Mouse (Mus musculus) T-cell, adult 66 days (primary cell): Measurements from ENCODE around the gene Ccdc167. TPM values are rescaled to one million over a fixed set of nuclear protein-coding genes. Genes with fewer than 3 reads are reported as not detected.

ENCODE experiments used
- total RNA-seq, 2 experiments: library from RNA; stranded (reverse); gene quantifications; 3 replicates in 1 of 2; 4 replicates in 1 of 2; pipeline ENCODE4 v1.2.4; 2023

Ccdc167 gene
- 10 to 100 TPM; 14.5 to 17.3 TPM for total RNA-seq

DNA sequence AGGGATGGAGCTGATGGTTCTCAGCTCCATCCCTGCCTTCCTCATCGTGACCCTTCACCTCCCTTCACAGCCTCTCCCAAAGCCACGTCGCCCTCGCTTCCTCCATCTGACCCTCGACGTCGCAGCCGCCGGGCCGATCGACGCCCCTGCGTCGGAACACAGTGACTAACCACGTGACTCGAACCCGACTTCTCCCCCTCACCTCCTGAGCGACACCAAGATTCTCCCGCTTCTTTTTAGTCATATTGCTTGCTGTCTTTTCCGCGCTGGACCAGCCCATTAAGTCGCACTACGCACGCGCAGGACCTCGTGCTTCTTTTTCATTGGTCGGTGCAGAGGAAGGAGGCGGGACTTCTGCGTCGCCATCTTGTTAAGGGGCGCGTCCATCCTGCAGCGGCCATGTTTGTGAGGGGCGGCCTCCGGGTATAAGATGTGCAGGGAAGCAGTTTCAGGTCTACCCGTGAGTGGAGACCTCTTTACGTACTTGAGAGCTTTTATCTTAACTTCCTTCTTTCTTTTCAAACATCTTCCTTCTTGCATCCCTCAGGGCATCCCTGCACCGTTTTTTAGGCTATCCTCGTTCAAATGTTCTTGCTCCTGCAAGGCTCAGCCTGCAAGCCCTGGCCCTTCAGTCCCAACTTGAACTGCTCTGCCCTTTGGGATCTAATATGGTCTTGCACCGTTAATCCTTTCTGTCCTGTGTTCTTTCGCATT, at the start of gene Ccdc167:
Gene Ccdc167, minus strand, starts transcription at position 313 of the 714 bp plus-strand sequence.

DNA sequence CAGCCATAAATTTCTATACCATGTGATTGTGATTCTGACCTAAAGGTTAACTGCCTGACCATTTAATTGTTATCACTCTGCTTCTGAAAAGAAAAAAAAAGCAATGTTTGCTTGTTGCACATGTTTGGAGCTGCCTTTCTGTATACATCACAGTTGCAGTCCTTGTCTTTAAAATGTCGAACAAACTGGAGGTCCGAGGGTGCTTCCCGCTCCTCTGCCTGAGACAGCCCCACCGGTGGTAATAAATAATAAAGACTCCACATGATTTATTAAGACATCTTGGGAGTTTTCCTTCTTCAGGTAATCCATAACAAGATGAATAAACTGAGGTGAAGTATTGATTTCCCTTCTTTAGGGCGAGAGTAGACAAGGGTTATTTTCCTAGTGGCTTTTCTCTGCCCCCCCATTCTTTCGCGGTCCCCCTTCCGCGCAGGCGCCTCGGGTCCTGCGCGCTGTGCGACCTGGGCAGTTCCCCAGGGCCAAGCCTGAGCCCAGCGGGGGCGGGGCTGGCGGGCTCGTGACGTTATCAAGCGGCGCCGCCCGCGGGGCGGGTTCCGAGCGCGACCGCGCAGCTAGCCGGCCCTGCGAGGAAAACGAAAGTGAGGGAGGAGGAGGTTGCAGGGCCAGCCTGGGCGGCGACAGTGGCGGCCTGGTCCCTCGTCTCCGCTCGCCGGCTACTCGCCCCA, 56.6 kb downstream of the Ccdc167 start, which contains the start of gene Cmtr1:
Gene Cmtr1, plus strand, starts transcription at position 520 of the 686 bp plus-strand sequence.

Other genes starting within 250 kb of the Ccdc167 start
- gene Pim1, start 226.3 kb downstream of the Ccdc167 start, total RNA-seq: 100 to 1,000 TPM; 298 to 311 TPM
- not detected for gene Gm17657, start 167.4 kb downstream of the Ccdc167 start, total RNA-seq
- 10 to 100 TPM; 53.9 to 57.0 TPM for gene Tbc1d22b, start 167.3 kb downstream of the Ccdc167 start, total RNA-seq
- gene Tmem217, start 164.7 kb downstream of the Ccdc167 start, total RNA-seq: not detected
- 10 to 100 TPM; 53.0 to 72.3 TPM for gene Rnf8, start 102.3 kb downstream of the Ccdc167 start, total RNA-seq
- 10 to 100 TPM; 12.3 to 13.2 TPM for gene Gm28043, start 102.2 kb downstream of the Ccdc167 start, total RNA-seq
- 100 to 1,000 TPM; 125 TPM for gene Cmtr1, start 56.4 kb downstream of the Ccdc167 start, total RNA-seq